In genomic region chr6:99191636-99192137, GRCm38 (mm10) we compare ENCODE assay signal across 9 mouse cellular contexts.
DNase-seq lines count a peak whose midpoint lies in the region; ATAC-seq and TF ChIP-seq lines count a peak whose summit lies in the region.
"Had no signal": no experiment of that assay in that cellular context is flagged by ENCODE, and none has a peak within 500 bp of the region (broad histone marks: within the 10 kb centered on the region; RNA-seq: fewer than 3 reads in every experiment).

No protein-coding gene starts in this region.

- TF ChIP-seq CTCF in cortical plate, adult 2 months (IDR thresholded peaks at IDR 0.05; ENCODE audit: extremely low read depth, insufficient read depth, low read length), result peak; percentile 37

- H3K9me3 ChIP-seq in intestine, embryonic 16.5 days (ENCODE audit: control insufficient read depth, low read length), result no peaks in the 10 kb centered on the region
- no peaks in the 10 kb centered on the region for H3K9me3 ChIP-seq in intestine, embryonic 15.5 days

- H3K4me2 ChIP-seq in intestine, embryonic 16.5 days (ENCODE audit: low read depth, low read length), result no peak overlapping the region
- H3K4me2 ChIP-seq in intestine, embryonic 15.5 days (replicated peaks), result no peak overlapping the region

- H3K36me3 ChIP-seq in intestine, embryonic 16.5 days (ENCODE audit: control insufficient read depth, insufficient read depth, low read length), result no peaks in the 10 kb centered on the region
- no peaks in the 10 kb centered on the region for H3K36me3 ChIP-seq in intestine, embryonic 15.5 days

- H3K9ac ChIP-seq in intestine, embryonic 16.5 days (ENCODE audit: low read depth, low read length), result no peak overlapping the region
- no peak overlapping the region for H3K9ac ChIP-seq in intestine, embryonic 15.5 days

- TF ChIP-seq POLR2A in cortical plate, adult 2 months (IDR thresholded peaks at IDR 0.05; ENCODE audit: extremely low read depth, insufficient read depth, low read length), result no peak

- whole genome bisulfite sequencing in intestine, embryonic 16.5 days, result 60% methylated on average over 8 of the region's 8 CpGs
- WGBS in intestine, embryonic 15.5 days, result 67% methylated on average over 8 of the region's 8 CpGs

- no peak overlapping the region for H3K4me3 ChIP-seq in intestine, embryonic 16.5 days (ENCODE audit: low read length)
- H3K4me3 ChIP-seq in intestine, embryonic 15.5 days (replicated peaks), result no peak overlapping the region
- no peak overlapping the region for H3K4me3 ChIP-seq in cortical plate, adult 2 months (ENCODE audit: insufficient read depth, low read length)

- DNase-seq in CD4-positive, CD25-positive, alpha-beta regulatory T cell, adult 2 months (ENCODE audit: low read depth, low spot score), result peak; percentile 50
- no peak for DNase-seq in ovary, adult 18-20 months (ENCODE audit: low spot score)
- no peak for DNase-seq in left cerebral cortex, adult 11 months (ENCODE audit: low spot score)
- DNase-seq: gastrocnemius, postnatal 36 days had no signal

- no peaks in the 10 kb centered on the region for H3K27me3 ChIP-seq in intestine, embryonic 16.5 days (replicated peaks; ENCODE audit: control insufficient read depth, insufficient read depth, low read length)
- H3K27me3 ChIP-seq in intestine, embryonic 15.5 days (replicated peaks), result no peaks in the 10 kb centered on the region

- H3K27ac ChIP-seq in intestine, embryonic 16.5 days (ENCODE audit: low read length), result no peak overlapping the region; the same call in 1 of the 2 replicates
- H3K27ac ChIP-seq in intestine, embryonic 15.5 days, result no peak overlapping the region
- H3K27ac ChIP-seq in cortical plate, adult 2 months (ENCODE audit: insufficient read depth, low read length), result no peak overlapping the region

- peaks cover 23% of the 10 kb centered on the region for H3K4me1 ChIP-seq in intestine, embryonic 16.5 days (ENCODE audit: control insufficient read depth, insufficient read depth, low read length)
- H3K4me1 ChIP-seq in intestine, embryonic 15.5 days (replicated peaks), result peaks cover 22% of the 10 kb centered on the region; the same call in 1 of the 2 replicates
- H3K4me1 ChIP-seq in cortical plate, adult 2 months (ENCODE audit: control insufficient read depth, insufficient read depth, low read length), result peaks cover 2% of the 10 kb centered on the region

- ATAC-seq in intestine, embryonic 16.5 days, result peak; percentile 27; the same call in 1 of the 2 replicates
- no peak for ATAC-seq in intestine, embryonic 15.5 days
- peak; percentile 61 for ATAC-seq in megakaryocyte, adult 5-6 weeks (ENCODE audit: poor library complexity, severe bottlenecking)
- ATAC-seq in activated CD4-positive, CD25-positive, alpha-beta regulatory T cell, adult 4 months, result no peak

Comparison
In these comparisons a context has a peak if more than half of its experiments do, and no peak if none do; other contexts are left out.
1. ATAC-seq: peak in intestine, embryonic 16.5 days (single experiment) and megakaryocyte, adult 5-6 weeks (single experiment); none in intestine, embryonic 15.5 days (single experiment) and activated CD4-positive, CD25-positive, alpha-beta regulatory T cell, adult 4 months (single experiment).